Mouse (Mus musculus) CH12.LX (cell line): Measurements from ENCODE around the gene Dok5. TPM values are rescaled to one million over a fixed set of nuclear protein-coding genes. Genes with fewer than 3 reads are reported as not detected.

Experiments
- DNase-seq: peaks from one replicate; pipeline ENCODE4 v3.0.0-alpha.2; 2013; ENCODE audit errors: extremely low read depth
- H3K27ac ChIP-seq: 2 replicates; pipeline ENCODE4 v1.5.1; 2012; ENCODE audit warnings: low read depth, mild to moderate bottlenecking, control low read depth, moderate library complexity; ENCODE audit not compliant: insufficient read depth
- H3K27me3 ChIP-seq: replicated peaks from 2 replicates; pipeline ENCODE3; 2012; ENCODE audit warnings: inconsistent platforms
- H3K36me3 ChIP-seq, 2 experiments: replicated peaks in 1 of 2; 2 replicates each; pipeline versions ENCODE3 to v1.6.1; 2012; ENCODE audit warnings: inconsistent platforms in 1 of 2, low read length in 1 of 2, mild to moderate bottlenecking in 1 of 2, mixed read lengths in 1 of 2, moderate library complexity in 1 of 2; ENCODE audit not compliant: control insufficient read depth in 1 of 2, insufficient read depth in 1 of 2
- H3K4me1 ChIP-seq, 2 experiments: 2 replicates each; pipeline ENCODE4 v1.6.1; 2012; ENCODE audit warnings: inconsistent platforms in 1 of 2, moderate library complexity in 1 of 2; ENCODE audit not compliant: insufficient read depth in 2 of 2, control insufficient read depth in 1 of 2
- H3K4me2 ChIP-seq: 2 replicates; pipeline ENCODE4 v1.6.1; 2012; ENCODE audit warnings: low read depth, mild to moderate bottlenecking, control low read depth; ENCODE audit not compliant: poor library complexity, insufficient read depth, severe bottlenecking
- H3K4me3 ChIP-seq, 3 experiments: fragments of 150-350 bp in 1 of 3; sonication (generic) in 1 of 3; replicated peaks in 1 of 3; 2 replicates each; pipeline versions ENCODE3 to v1.5.1; 2011 to 2012; ENCODE audit warnings: low read depth in 2 of 3, low read length in 2 of 3, mild to moderate bottlenecking in 2 of 3, moderate library complexity in 2 of 3, control low read depth in 1 of 3, improper control_type of control experiment in 1 of 3, inconsistent platforms in 1 of 3, mixed read lengths in 1 of 3; ENCODE audit not compliant: poor library complexity in 1 of 3
- H3K79me2 ChIP-seq: replicated peaks from 2 replicates; pipeline ENCODE4 v1.6.1; 2012; ENCODE audit warnings: mild to moderate bottlenecking, moderate library complexity; ENCODE audit not compliant: control insufficient read depth, poor library complexity, insufficient read depth, severe bottlenecking; ENCODE audit errors: extremely low read depth
- H3K9ac ChIP-seq: 2 replicates; pipeline ENCODE4 v1.6.1; 2012; ENCODE audit warnings: low read depth, mild to moderate bottlenecking, control low read depth, moderate library complexity; ENCODE audit not compliant: insufficient read depth
- H3K9me3 ChIP-seq: replicated peaks from 2 replicates; pipeline ENCODE3; 2012; ENCODE audit warnings: low read length, inconsistent platforms, mixed read lengths
- BHLHE40 ChIP-seq: IDR thresholded peaks from 2 replicates; pipeline ENCODE4 v1.6.1; 2011; ENCODE audit warnings: mild to moderate bottlenecking, low read depth, low read length, improper control_type of control experiment
- CHD2 ChIP-seq: IDR thresholded peaks from 2 replicates; pipeline ENCODE4 v1.6.1; 2011; ENCODE audit warnings: low read length, improper control_type of control experiment
- CTCF ChIP-seq, 2 experiments: IDR thresholded peaks in 1 of 2; conservative IDR thresholded peaks in 1 of 2; 2 replicates each; pipeline ENCODE4 v1.5.1; 2011 to 2012; ENCODE audit warnings: low read depth in 2 of 2, low read length in 2 of 2, improper control_type of control experiment in 1 of 2, inconsistent platforms in 1 of 2, mild to moderate bottlenecking in 1 of 2, moderate library complexity in 1 of 2
- EP300 ChIP-seq: IDR thresholded peaks from 2 replicates; pipeline ENCODE4 v1.6.1; 2011; ENCODE audit warnings: low read length, improper control_type of control experiment
- HCFC1 ChIP-seq: IDR thresholded peaks from 2 replicates; pipeline ENCODE4 v1.6.1; 2012; ENCODE audit warnings: low read depth, mild to moderate bottlenecking, inconsistent platforms, low read length, improper control_type of control experiment
- JUND ChIP-seq: conservative IDR thresholded peaks from 2 replicates; pipeline ENCODE4 v1.6.1; 2011; ENCODE audit warnings: low read depth, low read length, improper control_type of control experiment
- MAZ ChIP-seq: IDR thresholded peaks from 2 replicates; pipeline ENCODE4 v1.6.1; 2012; ENCODE audit warnings: low read depth, mild to moderate bottlenecking, inconsistent platforms, low read length, improper control_type of control experiment, moderate library complexity
- MEF2A ChIP-seq: IDR thresholded peaks from 2 replicates; pipeline ENCODE4 v1.6.1; 2014; ENCODE audit warnings: low read depth, mild to moderate bottlenecking, inconsistent platforms, low read length, improper control_type of control experiment, borderline replicate concordance
- MXI1 ChIP-seq: IDR thresholded peaks from 2 replicates; pipeline ENCODE4 v1.6.1; 2011; ENCODE audit warnings: mild to moderate bottlenecking, low read depth, low read length, improper control_type of control experiment
- MYC ChIP-seq: IDR thresholded peaks from 2 replicates; pipeline ENCODE4 v1.6.1; 2011; ENCODE audit warnings: low read depth, mild to moderate bottlenecking, improper control_type of control experiment, low read length
- NELFE ChIP-seq: IDR thresholded peaks from 2 replicates; pipeline ENCODE4 v1.6.1; 2011; ENCODE audit warnings: low read depth, low read length, improper control_type of control experiment
- NRF1 ChIP-seq: IDR thresholded peaks from 2 replicates; pipeline ENCODE4 v1.6.1; 2014; ENCODE audit warnings: low read depth, mild to moderate bottlenecking, inconsistent platforms, low read length, improper control_type of control experiment, moderate library complexity
- PAX5 ChIP-seq: IDR thresholded peaks from 2 replicates; pipeline ENCODE4 v1.6.1; 2012; ENCODE audit warnings: low read length, inconsistent platforms, mixed read lengths
- RAD21 ChIP-seq: IDR thresholded peaks from 2 replicates; pipeline ENCODE4 v1.6.1; 2011; ENCODE audit warnings: low read depth, mild to moderate bottlenecking, low read length, improper control_type of control experiment, moderate library complexity
- RCOR1 ChIP-seq: conservative IDR thresholded peaks from 2 replicates; pipeline ENCODE4 v1.6.1; 2012; ENCODE audit warnings: low read depth, mild to moderate bottlenecking, inconsistent platforms, low read length, improper control_type of control experiment
- SIN3A ChIP-seq: IDR thresholded peaks from 2 replicates; pipeline ENCODE4 v1.6.1; 2012; ENCODE audit warnings: low read length, improper control_type of control experiment, inconsistent platforms
- SMC3 ChIP-seq: IDR thresholded peaks from 2 replicates; pipeline ENCODE4 v1.6.1; 2011; ENCODE audit warnings: low read depth, low read length, improper control_type of control experiment
- TBP ChIP-seq: conservative IDR thresholded peaks from 2 replicates; pipeline ENCODE4 v1.6.1; 2011; ENCODE audit warnings: low read depth, low read length, improper control_type of control experiment
- UBTF ChIP-seq: IDR thresholded peaks from 2 replicates; pipeline ENCODE4 v1.6.1; 2012; ENCODE audit warnings: low read depth, mild to moderate bottlenecking, inconsistent platforms, low read length, improper control_type of control experiment, moderate library complexity
- USF1 ChIP-seq: IDR thresholded peaks from 2 replicates; pipeline ENCODE4 v1.6.1; 2014; ENCODE audit warnings: low read depth, mild to moderate bottlenecking, inconsistent platforms, low read length, improper control_type of control experiment
- USF2 ChIP-seq: conservative IDR thresholded peaks from 2 replicates; pipeline ENCODE4 v1.6.1; 2011; ENCODE audit warnings: low read depth, low read length, improper control_type of control experiment
- ZC3H11A ChIP-seq: IDR thresholded peaks from 2 replicates; pipeline ENCODE4 v1.6.1; 2012; ENCODE audit warnings: low read depth, mild to moderate bottlenecking, inconsistent platforms, low read length, improper control_type of control experiment
- ZMIZ1 ChIP-seq: IDR thresholded peaks from 2 replicates; pipeline ENCODE4 v1.6.1; 2012; ENCODE audit warnings: low read depth, mild to moderate bottlenecking, inconsistent platforms, low read length, improper control_type of control experiment
- dilution Hi-C: fragments of 300-500 bp; cut with MboI; formaldehyde crosslinking; loops from 2 replicates; pipeline ENCODE4 v1.14.3; 2020; ENCODE audit warnings: low sequenced_read_pairs; ENCODE audit not compliant: extremely low pct_unique_long_range_greater_than_20kb, extremely low pct_ligation_motif_present
- in situ Hi-C: fragments of 300-500 bp; cut with MboI; formaldehyde crosslinking; loops from 3 replicates; pipeline ENCODE4 v1.14.3; 2019; ENCODE audit warnings: low sequenced_read_pairs, low pct_ligation_motif_present, low pct_unique_long_range_greater_than_20kb, mixed read lengths
- polyA plus RNA-seq: library from polyadenylated mRNA; unstranded; fragments of >175 nt; gene quantifications from 2 replicates; pipeline ENCODE4 v1.2.1, GENCODE M21; 2012; ENCODE audit warnings: low read depth; ENCODE audit not compliant: insufficient read length
- total RNA-seq, 2 experiments: library from RNA; depleted of rRNA; stranded (reverse); fragments of 300-350 nt in 1 of 2; fragments of >200 nt in 1 of 2; gene quantifications; 2 replicates each; pipeline ENCODE4 v1.2.3; 2012 to 2014

The Dok5 gene
- total and polyA plus RNA-seq, 3 experiments: not detected

DNA sequence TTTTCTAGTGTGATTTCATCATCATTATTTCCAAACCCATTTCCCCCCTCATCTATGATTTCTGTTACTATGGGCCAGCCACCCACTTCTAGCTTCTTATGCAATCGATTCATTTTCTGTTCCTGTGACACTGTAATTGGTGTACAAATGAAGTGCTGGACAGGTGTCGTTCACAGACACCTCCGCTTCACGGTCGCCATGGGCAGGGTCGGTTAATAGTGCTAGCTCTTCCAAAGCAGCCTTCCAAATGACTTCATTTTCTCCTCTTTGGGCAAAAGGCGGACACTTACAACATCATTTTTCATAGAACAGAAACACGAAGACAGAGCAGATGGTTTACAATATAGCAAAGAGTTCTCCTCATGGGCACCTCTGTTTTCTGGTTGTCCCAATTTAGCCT, 1.5 kb upstream of the Dok5 start:
- TF ChIP-seq EP300 (no peak), ZMIZ1 (no peak), MEF2A (no peak), JUND (no peak), PAX5 (no peak), NRF1 (no peak), SMC3 (no peak), MAZ (no peak), HCFC1 (no peak)

DNA sequence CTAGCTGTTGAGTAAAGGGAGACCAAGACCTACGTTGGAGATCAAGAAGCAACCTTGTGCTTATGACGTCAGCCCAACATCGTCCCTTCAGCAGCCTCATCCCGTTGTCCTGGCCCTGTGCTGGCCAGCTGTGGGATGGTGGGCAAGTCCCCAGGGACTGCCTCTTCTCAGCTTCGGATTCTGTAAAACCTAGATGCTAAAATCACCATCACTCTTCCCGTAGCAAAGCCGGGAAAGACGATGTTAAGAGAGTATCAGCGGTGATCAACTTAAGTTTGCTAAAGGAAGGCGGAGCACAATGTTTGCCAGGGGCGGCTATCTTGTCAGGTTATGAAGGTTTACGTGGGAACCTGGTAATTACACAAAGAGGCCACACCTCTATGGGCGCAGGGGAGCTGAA, 826 bp upstream of the Dok5 start:
- H3K9me3 ChIP-seq: peaks cover 73% of the 10 kb centered on the region
- TF ChIP-seq PAX5: no peak
- TF ChIP-seq BHLHE40: no peak
- TF ChIP-seq NELFE: no peak
- TF ChIP-seq TBP: no peak
- no peak for TF ChIP-seq MAZ
- TF ChIP-seq RCOR1: no peak
- no peak for TF ChIP-seq JUND
- no peak for TF ChIP-seq NRF1
- no peak for TF ChIP-seq UBTF
- TF ChIP-seq SMC3: no peak
- no peak for TF ChIP-seq RAD21
- no peak for TF ChIP-seq MXI1
- no peak for TF ChIP-seq ZC3H11A
- TF ChIP-seq SIN3A: no peak
- TF ChIP-seq CTCF (conservative IDR thresholded peaks at IDR 0.05 in 1 of 2, IDR thresholded peaks at IDR 0.05 in 1 of 2; ENCODE audit: low read depth in 2 of 2, low read length in 2 of 2): no peak
- TF ChIP-seq USF1: no peak
- no peak for TF ChIP-seq CHD2
- TF ChIP-seq USF2: no peak
- no peak for TF ChIP-seq ZMIZ1
- TF ChIP-seq MYC: no peak
- no peaks in the 10 kb centered on the region for H3K36me3 ChIP-seq
- no peak overlapping the region for H3K27ac ChIP-seq
- no peak overlapping the region for H3K9ac ChIP-seq
- H3K27me3 ChIP-seq: no peaks in the 10 kb centered on the region
- H3K4me1 ChIP-seq: no peaks in the 10 kb centered on the region
- no peak overlapping the region for H3K4me2 ChIP-seq
- in situ Hi-C loops: no loop called here
- dilution Hi-C loops: no loop called here
- DNase-seq: no peak
- no peaks in the 10 kb centered on the region for H3K79me2 ChIP-seq
- H3K4me3 ChIP-seq: no peak overlapping the region

More for the DNA sequence above, 1.5 kb upstream of the Dok5 start:
- dilution Hi-C loops: no loop called here
- Histone ChIP-seq H3K9me3 (peaks cover 72% of the 10 kb centered on the region), H3K4me2 (no peak overlapping the region), H3K27ac (no peak overlapping the region), H3K4me1 (no peaks in the 10 kb centered on the region), H3K27me3 (no peaks in the 10 kb centered on the region), H3K4me3 (no peak overlapping the region), H3K9ac (no peak overlapping the region), H3K36me3 (no peaks in the 10 kb centered on the region), H3K79me2 (no peaks in the 10 kb centered on the region)
- no peak for DNase-seq
- in situ Hi-C loops: no loop called here
